ENCODE assay signal across 7 mouse cellular contexts in the genomic region with DNA sequence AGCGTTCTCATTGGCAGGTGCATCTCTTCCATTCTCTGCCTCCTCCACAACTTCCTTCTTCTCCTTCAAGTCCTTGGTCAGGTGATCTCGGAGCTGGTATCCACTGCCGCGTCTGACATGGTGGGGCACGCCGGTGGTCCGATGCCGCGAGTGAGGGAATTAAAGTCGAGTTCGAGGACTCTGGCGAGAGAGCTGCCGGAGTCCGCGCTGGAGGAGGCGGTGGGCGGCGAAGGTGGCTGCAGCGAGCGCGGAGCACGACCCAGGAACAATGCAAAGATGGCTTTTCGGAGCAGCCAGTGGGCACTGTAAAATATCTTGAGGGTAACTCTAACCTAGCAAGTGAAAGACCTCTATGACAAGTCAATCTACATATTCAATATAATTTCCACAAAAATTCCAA.
DNase-seq lines count a peak whose midpoint lies in the region; ATAC-seq and TF ChIP-seq lines count a peak whose summit lies in the region.
"Not testable (repeated sequence)": the region's sequence is repeated elsewhere in the genome, so short reads cannot be mapped to it uniquely, and the experiment has no call there.

No protein-coding gene starts in this region.

- DNase-seq in adrenal gland, adult (ENCODE audit: inconsistent age in 2 of 2, low spot score in 1 of 2), result peak; percentile 11 to 49
- peak; percentile 27 for DNase-seq in cerebellum, adult 9-11 months
- DNase-seq in gastrocnemius, adult 2 months, result peak; percentile 16
- peak; percentile 1 for DNase-seq in heart, postnatal 25 days (ENCODE audit: low spot score)
- peak; percentile 1 for DNase-seq in kidney, postnatal 14 days
- peak; percentile 1 to 22 for DNase-seq in thymus, adult 18-20 months

- peak; percentile 85 for ATAC-seq in megakaryocyte-erythroid progenitor cell, adult 5-6 weeks (replicated peaks; ENCODE audit: low FRiP score, low TSS enrichment, poor library complexity, severe bottlenecking)

- intact Hi-C loops in gastrocnemius, adult 2 months (cut with DNase I), result not testable (repeated sequence)
- intact Hi-C loops in heart, postnatal 25 days (cut with DNase I), result loop anchor here (10.0 kb wide), 1 partner anchor 185 kb away; no protein-coding TSS in a partner anchor

- peak overlapping the region; percentile 58; the same call in 1 of the 2 replicates for H3K27ac ChIP-seq in gastrocnemius, adult 2 months

- peak overlapping the region; percentile 63 for H3K4me3 ChIP-seq in gastrocnemius, adult 2 months

- TF ChIP-seq CTCF in gastrocnemius, adult 2 months (IDR thresholded peaks at IDR 0.05), result not testable (repeated sequence)

Comparison
In these comparisons a context has a peak if more than half of its experiments do, and no peak if none do; other contexts are left out.
1. Peak in every context shown above with its lines: DNase-seq, ATAC-seq, H3K4me3 ChIP-seq and H3K27ac ChIP-seq.